Mouse (Mus musculus) ES-E14 (cell line): ENCODE results near the gene Appl2. TPM values are rescaled to one million over a fixed set of nuclear protein-coding genes. Genes with fewer than 3 reads are reported as not detected.
A peak's percentile ranks its signal among the peaks of the same experiment; 100 is the strongest.

Experiments used
- DNase-seq: peaks from one replicate; pipeline ENCODE4 v3.0.0-alpha.2; 2013; ENCODE audit warnings: low read depth, low spot score
- H3K27ac ChIP-seq: 2 replicates; pipeline ENCODE4 v1.5.1; 2012; ENCODE audit warnings: low read depth, mild to moderate bottlenecking, low read length, moderate library complexity, mixed read lengths; ENCODE audit not compliant: poor library complexity, insufficient read depth, severe bottlenecking
- H3K36me3 ChIP-seq: 2 replicates; pipeline ENCODE4 v1.6.1; 2012; ENCODE audit warnings: mild to moderate bottlenecking, low read length, moderate library complexity, mixed read lengths; ENCODE audit not compliant: control insufficient read depth, poor library complexity, insufficient read depth, severe bottlenecking
- H3K4me1 ChIP-seq, 2 experiments: fragments of 150-350 bp in 1 of 2; sonication (generic) in 1 of 2; 2 replicates each; pipeline ENCODE4 v1.6.1; 2012; ENCODE audit warnings: low read length in 2 of 2, mild to moderate bottlenecking in 1 of 2, mixed read lengths in 1 of 2; ENCODE audit not compliant: control insufficient read depth in 2 of 2, insufficient read depth in 2 of 2, poor library complexity in 1 of 2
- H3K4me3 ChIP-seq, 2 experiments: fragments of 150-350 bp in 1 of 2; sonication (generic) in 1 of 2; 2 replicates each; pipeline ENCODE4 v1.5.1; 2012; ENCODE audit warnings: low read length in 2 of 2, low read depth in 1 of 2, mild to moderate bottlenecking in 1 of 2, mixed read lengths in 1 of 2; ENCODE audit not compliant: insufficient read depth in 1 of 2, poor library complexity in 1 of 2, severe bottlenecking in 1 of 2
- H3K9ac ChIP-seq: 2 replicates; pipeline ENCODE4 v1.6.1; 2012; ENCODE audit warnings: low read depth, mild to moderate bottlenecking, low read length, mixed read lengths; ENCODE audit not compliant: poor library complexity, insufficient read depth, severe bottlenecking
- H3K9me3 ChIP-seq: fragments of 150-350 bp; sonication (generic); 2 replicates; pipeline ENCODE4 v1.6.1; 2012; ENCODE audit warnings: low read depth, mild to moderate bottlenecking, low read length; ENCODE audit not compliant: control insufficient read depth, insufficient read depth
- CHD2 ChIP-seq: IDR thresholded peaks from 2 replicates; pipeline ENCODE4 v1.6.1; 2014; ENCODE audit warnings: mild to moderate bottlenecking, low read depth, low read length, inconsistent platforms
- HCFC1 ChIP-seq: IDR thresholded peaks from 2 replicates; pipeline ENCODE4 v1.6.1; 2012; ENCODE audit warnings: low read length, inconsistent platforms, borderline replicate concordance; ENCODE audit not compliant: insufficient read depth
- MAFK ChIP-seq: IDR thresholded peaks from 2 replicates; pipeline ENCODE4 v1.6.1; 2014; ENCODE audit warnings: mild to moderate bottlenecking, low read depth, low read length, inconsistent platforms; ENCODE audit not compliant: insufficient read depth
- ZC3H11A ChIP-seq: IDR thresholded peaks from 2 replicates; pipeline ENCODE4 v1.6.1; 2012; ENCODE audit warnings: low read depth, mild to moderate bottlenecking, inconsistent platforms, low read length, borderline replicate concordance
- ZNF384 ChIP-seq: IDR thresholded peaks from 2 replicates; pipeline ENCODE4 v1.6.1; 2012; ENCODE audit warnings: low read depth, low read length, inconsistent platforms
- in situ Hi-C, 2 experiments: fragments of 600-800 bp; cut with MboI; formaldehyde crosslinking; loops; one replicate each; pipeline ENCODE4 v1.15.1; 2025; ENCODE audit warnings: low sequenced_read_pairs in 2 of 2, inconsistent platforms in 1 of 2; ENCODE audit not compliant: unreplicated experiment in 2 of 2
- total RNA-seq: library from RNA; depleted of rRNA; stranded (reverse); fragments of 300-350 nt; gene quantifications from 2 replicates; pipeline ENCODE4 v1.2.3, GENCODE M21; 2012; rRNA removed

Gene Appl2
- 13.9 and 20.6 TPM in 2 replicates for total RNA-seq

DNA sequence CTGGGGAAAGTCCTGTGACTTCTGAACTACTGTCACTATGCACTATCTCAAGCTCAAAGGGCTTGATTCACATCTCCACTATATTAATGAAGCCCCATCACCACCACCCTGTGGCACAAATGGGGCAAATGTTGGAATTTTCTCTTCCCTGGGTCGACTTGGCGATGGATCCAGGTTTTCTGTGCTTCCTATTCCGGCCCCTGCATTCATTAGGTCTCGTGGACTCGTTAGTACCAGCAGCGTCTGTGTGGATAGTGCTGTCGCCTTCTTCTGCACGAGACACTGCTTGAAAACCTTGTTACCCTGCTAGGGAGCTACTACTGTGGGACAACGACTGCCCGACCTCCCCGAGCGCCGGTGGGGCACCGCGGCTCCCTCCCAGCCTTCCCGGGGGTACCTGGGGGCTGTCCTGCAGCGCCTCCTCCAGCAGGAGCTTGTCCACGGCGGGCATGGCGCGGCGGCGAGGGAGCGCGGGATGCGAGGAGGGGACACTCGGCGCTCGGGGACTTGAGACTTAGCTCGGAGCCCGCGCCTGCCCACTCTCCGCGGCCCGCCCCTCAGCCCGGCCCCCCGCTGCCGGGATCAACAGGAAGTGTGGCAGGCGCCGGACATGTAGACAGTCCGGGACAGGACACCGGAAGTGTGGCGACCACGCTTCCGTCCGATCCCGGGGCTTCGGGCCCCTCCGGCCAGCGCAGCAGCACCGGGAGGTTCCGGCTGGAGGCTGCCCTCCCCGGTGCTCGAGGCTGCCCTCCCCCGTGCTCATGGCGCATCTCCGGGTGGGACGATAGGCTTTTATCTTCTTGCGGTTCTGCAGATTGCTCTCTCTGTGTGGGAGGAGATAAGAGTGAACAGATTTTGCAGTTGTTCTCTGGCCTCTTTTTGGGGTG, at the start of gene Appl2:
Gene Appl2 (minus strand): TSS at position 608 of the 890 bp plus-strand sequence.
- Histone ChIP-seq H3K9me3 (no peaks in the 10 kb centered on the region), H3K9ac (peak within 1 kb of the TSS; percentile 90), H3K4me3 (peak within 1 kb of the TSS; percentile 95 to 97), H3K27ac (no peak within 1 kb of the TSS), H3K36me3 (no peaks in the 10 kb centered on the region), H3K4me1 (peaks cover 4% of the 10 kb centered on the region in 2 experiments; a peak in 1 of 4 replicates)
- in situ Hi-C loops, result no loop called here
- DNase-seq, result peak; percentile 44
- TF ChIP-seq ZC3H11A, result no peak
- TF ChIP-seq MAFK, result no peak
- TF ChIP-seq HCFC1, result peak; percentile 92

DNA sequence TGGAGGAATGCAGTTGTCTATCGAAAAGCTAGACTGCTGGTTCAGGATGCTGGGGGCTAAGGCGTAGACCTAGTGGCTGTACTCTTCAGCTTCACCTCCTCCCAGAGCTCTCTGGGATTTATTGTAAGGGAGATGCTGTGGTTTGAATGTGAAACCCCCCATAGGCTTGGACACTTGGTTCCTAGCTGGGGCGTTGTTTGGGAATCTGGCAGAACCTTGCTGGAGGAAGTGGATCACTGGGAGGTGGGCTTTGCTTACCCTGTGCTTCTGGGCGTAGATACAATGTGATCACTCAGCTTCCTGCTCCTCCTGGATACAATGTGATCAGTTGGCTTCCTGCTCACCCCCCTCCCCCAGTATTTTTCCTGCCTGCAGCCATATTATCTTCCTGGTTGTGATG, 47.7 kb upstream of the Appl2 start:
- DNase-seq, result no peak
- TF ChIP-seq CHD2 (no peak), HCFC1 (no peak), ZNF384 (no peak), MAFK (no peak), ZC3H11A (no peak)
- H3K27ac ChIP-seq, result peak overlapping the region; percentile 26
- no peaks in the 10 kb centered on the region for H3K9me3 ChIP-seq
- no peak overlapping the region for H3K9ac ChIP-seq
- no peaks in the 10 kb centered on the region for H3K36me3 ChIP-seq
- no peak overlapping the region for H3K4me3 ChIP-seq
- in situ Hi-C loops, result no loop called here
- peaks cover 0 to 5% of the 10 kb centered on the region in 2 experiments; a peak in 2 of 4 replicates for H3K4me1 ChIP-seq

DNA sequence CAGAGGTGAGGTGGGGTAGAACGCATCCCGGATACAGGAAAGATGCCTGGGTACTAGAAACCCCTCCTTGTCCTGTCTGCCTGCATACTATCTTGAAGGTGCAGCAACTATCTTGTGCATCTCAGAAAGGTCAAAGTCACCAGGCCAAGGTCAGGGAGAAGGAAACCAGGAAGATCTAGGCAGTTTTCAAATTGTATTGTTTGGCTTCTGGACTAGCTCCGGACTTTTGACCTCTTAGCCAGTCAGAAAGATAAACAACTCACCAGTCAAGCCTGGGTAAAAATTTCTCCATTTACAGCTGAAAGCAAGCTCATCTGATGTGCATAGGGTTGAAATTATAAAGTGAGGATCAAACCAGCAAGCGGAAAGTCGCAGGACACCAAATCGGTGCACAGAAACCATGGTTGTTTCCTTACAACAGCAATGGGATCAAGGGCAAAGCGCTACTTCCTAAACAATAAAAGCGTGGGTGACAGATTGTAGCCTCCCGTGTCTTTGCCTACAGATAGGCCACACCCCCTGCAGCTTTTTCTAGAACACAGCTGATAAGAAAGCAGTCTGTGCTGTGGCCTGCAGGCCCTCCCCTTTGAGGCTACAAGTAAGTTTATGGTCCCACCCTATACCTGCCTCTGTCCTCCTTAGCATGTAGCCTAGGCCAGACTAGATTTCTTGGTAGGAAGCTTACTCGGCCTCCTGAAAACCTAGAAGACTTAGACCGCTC, 43.8 kb upstream of the Appl2 start:
- DNase-seq, result no peak

DNA sequence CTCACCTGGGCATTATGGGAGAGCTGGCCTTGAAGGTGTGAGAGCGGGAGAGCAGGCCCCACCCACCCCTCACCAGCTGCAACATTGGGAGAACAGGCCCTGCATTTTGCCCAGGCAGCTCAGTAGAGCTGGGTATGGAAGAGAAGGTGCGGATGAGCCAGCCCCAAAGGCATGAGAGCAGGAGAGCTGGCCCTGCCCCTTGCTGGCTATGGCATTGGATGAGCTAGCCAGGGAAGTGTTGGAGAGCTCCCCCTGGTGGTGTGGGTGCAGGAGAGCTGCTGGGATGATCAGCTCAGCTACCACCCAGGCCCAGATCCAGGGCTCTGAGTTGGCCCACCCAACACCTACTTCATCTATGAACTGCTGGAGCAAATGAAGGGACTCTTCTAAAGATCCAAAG, 39.7 kb upstream of the Appl2 start:
- no peaks in the 10 kb centered on the region for H3K36me3 ChIP-seq
- no peak overlapping the region for H3K4me3 ChIP-seq
- peaks cover 0 to 3% of the 10 kb centered on the region in 2 experiments; a peak in 2 of 4 replicates for H3K4me1 ChIP-seq
- TF ChIP-seq ZC3H11A, result no peak
- no peak for TF ChIP-seq HCFC1
- no peak for TF ChIP-seq CHD2
- TF ChIP-seq ZNF384, result no peak
- no peak for TF ChIP-seq MAFK
- H3K9me3 ChIP-seq, result no peaks in the 10 kb centered on the region
- in situ Hi-C loops, result no loop called here
- H3K27ac ChIP-seq, result no peak overlapping the region
- DNase-seq, result no peak
- no peak overlapping the region for H3K9ac ChIP-seq

More for the DNA sequence above, 43.8 kb upstream of the Appl2 start:
- Histone ChIP-seq H3K9ac (no peak overlapping the region), H3K36me3 (no peaks in the 10 kb centered on the region), H3K4me1 (peaks cover 0 to 5% of the 10 kb centered on the region in 2 experiments; a peak in 2 of 4 replicates), H3K9me3 (no peaks in the 10 kb centered on the region), H3K4me3 (no peak overlapping the region), H3K27ac (no peak overlapping the region)
- in situ Hi-C loops, result no loop called here
- TF ChIP-seq HCFC1 (no peak), ZC3H11A (no peak), ZNF384 (no peak), MAFK (no peak), CHD2 (no peak)
